In genomic region chr9:32053886-32054615, GRCm38 (mm10) we compare ENCODE assay signal across 15 mouse cellular contexts.
A peak's percentile ranks its signal among the peaks of the same experiment; 100 is the strongest.
DNase-seq lines count a peak whose midpoint lies in the region; ATAC-seq and TF ChIP-seq lines count a peak whose summit lies in the region.
"Had no signal": no experiment of that assay in that cellular context is flagged by ENCODE, and none has a peak within 500 bp of the region (broad histone marks: within the 10 kb centered on the region; RNA-seq: fewer than 3 reads in every experiment).

No protein-coding gene starts in this region.

- H3K4me2 ChIP-seq in hindbrain, postnatal 0 days (ENCODE audit: low read depth, low read length), result no peak overlapping the region
- H3K4me2 ChIP-seq: intestine, embryonic 15.5 days; limb, embryonic 13.5 days had no signal

- no peaks in the 10 kb centered on the region for H3K36me3 ChIP-seq in hindbrain, postnatal 0 days (ENCODE audit: insufficient read depth, low read length)
- no peaks in the 10 kb centered on the region for H3K36me3 ChIP-seq in heart, embryonic 10.5 days
- H3K36me3 ChIP-seq: intestine, embryonic 15.5 days; limb, embryonic 13.5 days had no signal

- no peak for TF ChIP-seq CTCF in hindbrain, postnatal 0 days (IDR thresholded peaks at IDR 0.05; ENCODE audit: low read depth)

- 41% methylated on average over 4 of the region's 4 CpGs for WGBS in hindbrain, postnatal 0 days
- WGBS in heart, embryonic 10.5 days, result 70% methylated on average over 4 of the region's 4 CpGs

- 0 out of 2 replicates have a peak, but pooled peaks have one; percentile 59 for ATAC-seq in hindbrain, postnatal 0 days
- ATAC-seq: intestine, embryonic 15.5 days had no signal

- no peak overlapping the region for H3K4me3 ChIP-seq in hindbrain, postnatal 0 days (ENCODE audit: low read length)
- no peak overlapping the region for H3K4me3 ChIP-seq in heart, embryonic 10.5 days
- H3K4me3 ChIP-seq: intestine, embryonic 15.5 days; limb, embryonic 13.5 days had no signal

- no peak overlapping the region for H3K9ac ChIP-seq in hindbrain, postnatal 0 days (replicated peaks; ENCODE audit: low read length)
- H3K9ac ChIP-seq: intestine, embryonic 15.5 days; limb, embryonic 13.5 days had no signal

- H3K4me1 ChIP-seq in hindbrain, postnatal 0 days (ENCODE audit: insufficient read depth, low read length), result no peaks in the 10 kb centered on the region
- H3K4me1 ChIP-seq in heart, embryonic 10.5 days, result peaks cover 13% of the 10 kb centered on the region

- H3K9me3 ChIP-seq in hindbrain, postnatal 0 days (ENCODE audit: low read length), result no peaks in the 10 kb centered on the region
- H3K9me3 ChIP-seq in heart, embryonic 10.5 days, result no peaks in the 10 kb centered on the region
- H3K9me3 ChIP-seq: intestine, embryonic 15.5 days; limb, embryonic 13.5 days had no signal

- no peak overlapping the region; the same call in 1 of the 2 replicates for H3K27ac ChIP-seq in hindbrain, postnatal 0 days
- no peak overlapping the region for H3K27ac ChIP-seq in heart, embryonic 10.5 days
- H3K27ac ChIP-seq: intestine, embryonic 15.5 days; limb, embryonic 13.5 days had no signal

- H3K27me3 ChIP-seq in hindbrain, postnatal 0 days (ENCODE audit: insufficient read depth, low read length), result no peaks in the 10 kb centered on the region
- H3K27me3 ChIP-seq in heart, embryonic 10.5 days (ENCODE audit: insufficient read depth, poor library complexity, severe bottlenecking), result no peaks in the 10 kb centered on the region
- H3K27me3 ChIP-seq: intestine, embryonic 15.5 days; limb, embryonic 13.5 days had no signal

- DNase-seq in layer of hippocampus, adult 9-11 months, result peak; percentile 25
- DNase-seq in layer of hippocampus, postnatal 10 days (ENCODE audit: low spot score in 2 of 2), result no peak
- peak; percentile 50 for DNase-seq in embryo, embryonic 11 days
- peak; percentile 30 for DNase-seq in hindbrain, postnatal 0 days (ENCODE audit: low spot score)
- DNase-seq in retina, embryonic 14.5 days (ENCODE audit: low spot score), result peak; percentile 68
- DNase-seq in heart, embryonic 10.5 days (ENCODE audit: low spot score), result no peak
- DNase-seq in lung, postnatal 36 days, result no peak
- DNase-seq: cerebellum, adult 11 months; heart, adult 18-20 months; heart, postnatal 10 days; kidney, postnatal 10 days; layer of hippocampus, postnatal 36 days; lung, adult 18-20 months had no signal

Comparison
In these comparisons a context has a peak if more than half of its experiments do, and no peak if none do; other contexts are left out.
1. DNase-seq: peak in layer of hippocampus, adult 9-11 months (single experiment), embryo, embryonic 11 days (single experiment), hindbrain, postnatal 0 days (single experiment) and retina, embryonic 14.5 days (single experiment); none in layer of hippocampus, postnatal 10 days (0 of 2), heart, embryonic 10.5 days (single experiment) and lung, postnatal 36 days (single experiment).